Mouse (Mus musculus) cerebellum, adult 18-20 months (tissue): Measurements from ENCODE around the gene Gtse1.

Experiments
- DNase-seq, 2 experiments: peaks; one replicate each; pipeline ENCODE4 v3.0.0; 2021

Gene Gtse1

DNA sequence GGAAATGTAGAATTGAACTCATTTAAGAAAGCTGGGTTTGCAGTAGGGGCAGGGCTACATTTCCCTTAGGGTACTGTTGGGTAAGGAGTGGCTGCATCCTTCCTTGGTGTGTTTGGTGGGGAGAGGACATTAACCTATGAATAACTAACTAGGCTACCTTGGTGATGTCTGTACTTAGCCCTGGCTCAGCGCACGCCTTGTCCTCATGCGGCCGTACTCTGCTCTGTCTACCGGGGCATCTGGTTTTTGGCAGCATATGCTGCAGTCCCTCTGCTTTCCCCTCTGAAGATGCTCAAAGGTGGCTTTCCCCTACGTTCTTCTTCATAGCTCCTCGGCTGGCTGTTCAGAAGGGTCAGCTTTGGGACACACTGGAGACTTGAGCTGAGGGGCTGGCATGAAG, 17.8 kb downstream of the Gtse1 start:
- no peak for DNase-seq

GRCm38 (mm10) chr15:85878848-85879497, 19.4 kb downstream of the Gtse1 start, which contains the start of gene Trmu:
Gene Trmu, plus strand, starts transcription at chr15:85879312.
- DNase-seq, result peak; percentile 92

DNA sequence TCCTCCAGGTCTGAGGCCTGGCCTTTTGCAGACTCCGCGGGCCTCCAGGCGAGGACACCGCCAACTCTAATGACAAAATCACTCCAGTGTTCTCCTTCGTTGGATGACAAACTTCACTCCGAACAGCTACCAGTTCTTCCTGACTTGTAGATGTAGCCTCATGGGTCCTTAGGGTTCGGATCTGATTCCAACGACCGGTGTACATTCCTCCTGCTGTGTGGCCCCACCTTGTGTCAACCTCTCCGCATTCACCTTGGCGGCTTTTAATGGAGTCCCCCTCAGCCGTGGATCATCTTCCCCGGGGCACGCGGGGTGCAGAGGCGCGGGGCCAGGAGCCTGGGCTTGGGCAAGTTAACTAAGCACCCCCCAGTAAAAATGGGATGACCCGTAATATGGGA, 20.0 kb downstream of the Gtse1 start:
- peak in 1 of 2 experiments; percentile 42 for DNase-seq

- no peak for DNase-seq
Observed at GRCm38 (mm10) chr15:85885606-85886005, 26.1 kb downstream of the Gtse1 start.

DNA sequence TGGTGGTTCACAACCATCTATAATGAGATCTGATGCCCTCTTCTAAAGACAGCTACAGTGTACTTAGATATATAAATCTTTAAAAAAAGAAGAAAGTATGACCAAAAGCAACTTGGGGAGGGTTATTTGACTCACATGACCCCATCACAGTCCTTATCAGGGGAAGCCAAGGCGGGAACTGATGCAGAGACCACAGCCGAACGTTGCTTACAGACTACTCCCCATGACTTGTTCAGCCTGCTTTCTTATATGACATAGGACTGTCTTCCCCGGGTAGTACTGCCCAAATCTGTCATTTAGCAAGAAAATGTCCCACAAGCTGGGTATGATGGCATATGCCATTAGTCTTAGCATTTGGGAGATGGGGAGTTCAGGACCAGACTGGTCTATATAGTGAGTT, 29.7 kb downstream of the Gtse1 start:
- DNase-seq, result no peak

DNA sequence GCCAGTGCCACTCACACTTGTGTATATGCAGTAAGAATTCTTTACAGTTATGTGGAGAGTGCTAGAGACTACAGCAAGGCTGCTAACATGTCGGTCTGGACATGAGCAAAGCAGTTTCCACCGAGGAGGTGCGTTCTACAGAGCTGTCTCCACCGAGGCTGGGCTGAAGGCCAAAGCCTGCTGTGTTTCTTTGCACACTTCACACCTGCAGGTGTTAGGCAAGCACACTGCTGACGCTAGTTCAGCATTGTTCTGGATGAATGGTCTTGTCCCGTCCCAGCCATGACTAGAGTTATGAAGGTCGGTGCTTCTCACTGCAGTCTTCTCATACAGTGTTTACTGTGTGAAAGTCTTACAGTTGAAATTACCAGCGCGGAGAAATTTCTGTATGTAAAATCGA, 32.4 kb downstream of the Gtse1 start:
- DNase-seq, result peak; percentile 43

GRCm38 (mm10) chr15:85892498-85893118, 33.1 kb downstream of the Gtse1 start:
- DNase-seq, result no peak

DNA sequence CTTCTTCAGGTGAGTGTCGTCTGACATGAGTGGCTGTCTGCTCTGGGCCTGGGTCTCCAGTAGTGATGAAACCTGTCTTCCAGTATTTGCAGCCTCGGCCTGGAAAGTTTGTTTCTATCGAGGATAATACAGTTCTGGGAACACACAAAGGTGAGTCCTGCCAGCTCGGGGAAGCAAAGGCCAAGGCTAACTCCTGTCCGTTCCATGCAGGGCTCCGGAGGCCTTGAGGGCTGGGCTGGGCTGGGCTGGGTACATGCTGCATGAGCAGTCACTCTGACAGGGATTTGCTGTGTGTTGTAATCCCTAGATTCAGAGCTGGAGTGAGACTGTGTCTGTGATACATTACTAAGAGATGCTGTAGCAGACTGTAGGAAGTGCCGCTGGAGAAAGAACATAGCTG, 34.3 kb downstream of the Gtse1 start:
- DNase-seq, result no peak

GRCm38 (mm10) chr15:85896284-85896683, 36.7 kb downstream of the Gtse1 start:
- peak; percentile 83 to 84 for DNase-seq

DNA sequence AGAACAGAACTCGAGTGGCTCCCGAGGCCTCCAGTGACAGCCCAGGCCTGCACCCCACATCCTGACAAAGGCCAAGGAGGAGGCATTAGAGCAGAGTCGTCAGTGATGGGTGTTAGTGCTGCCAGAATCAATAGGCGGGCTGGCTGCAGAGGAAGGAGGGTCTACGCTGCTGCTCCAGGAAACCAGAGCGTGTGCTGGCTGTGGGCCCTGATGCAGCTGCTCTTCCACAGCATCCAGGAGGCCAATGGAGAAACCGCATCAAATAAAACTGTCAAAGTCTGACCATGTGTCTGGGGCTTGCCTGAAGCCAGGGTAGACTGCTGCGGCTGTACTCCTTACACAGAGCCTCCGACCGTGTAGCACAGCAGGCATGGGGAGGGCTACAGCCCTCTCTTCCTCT, 37.6 kb downstream of the Gtse1 start:
- no peak for DNase-seq

- DNase-seq, result no peak
Observed at GRCm38 (mm10) chr15:85899396-85899795, 39.9 kb downstream of the Gtse1 start.

DNA sequence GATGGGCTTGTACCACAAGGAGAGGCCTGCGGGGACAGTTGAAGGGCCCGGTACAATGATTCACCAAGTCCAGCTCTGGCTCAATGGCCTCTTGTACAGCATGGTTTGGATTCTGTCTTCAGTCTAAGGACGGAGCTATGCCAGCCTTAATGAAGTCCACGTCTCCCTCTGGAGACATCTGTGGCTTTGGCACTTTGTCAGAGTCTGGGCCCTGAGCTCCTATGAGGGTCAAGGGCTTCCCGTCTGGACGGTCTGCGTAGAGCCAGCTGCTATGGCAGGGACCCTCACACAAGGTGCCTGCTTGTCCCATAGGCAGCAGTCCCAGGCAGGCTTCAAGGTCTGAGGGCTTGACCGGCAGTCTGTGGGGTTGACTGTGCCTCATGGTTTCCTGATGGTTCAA, 40.8 kb downstream of the Gtse1 start:
- DNase-seq, result no peak

GRCm38 (mm10) chr15:85900801-85901200, 41.3 kb downstream of the Gtse1 start:
- DNase-seq, result no peak

DNA sequence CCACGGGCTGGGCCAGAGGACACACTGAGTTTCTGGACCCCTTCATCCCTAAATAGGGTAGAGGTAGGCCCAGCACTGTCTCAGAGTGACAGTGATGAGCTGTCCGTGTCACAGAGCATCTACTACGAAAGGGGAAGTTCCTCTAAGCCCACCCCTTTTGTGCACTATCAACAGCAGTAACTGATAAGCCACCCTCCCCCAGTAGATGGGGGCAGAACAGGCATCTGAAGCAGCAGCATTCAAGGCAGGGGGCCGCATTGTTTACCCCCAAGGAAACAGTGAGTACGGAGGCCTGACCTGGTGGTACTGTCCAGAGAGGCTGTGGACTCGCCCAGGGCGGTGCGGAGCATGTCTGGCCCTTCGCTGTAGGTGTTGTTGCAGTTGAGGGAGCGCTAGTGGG, 43.0 kb downstream of the Gtse1 start:
- DNase-seq, result no peak

GRCm38 (mm10) chr15:85903826-85904225, 44.3 kb downstream of the Gtse1 start:
- no peak for DNase-seq

- no peak for DNase-seq
Observed at GRCm38 (mm10) chr15:85908660-85909491, 49.3 kb downstream of the Gtse1 start.

DNA sequence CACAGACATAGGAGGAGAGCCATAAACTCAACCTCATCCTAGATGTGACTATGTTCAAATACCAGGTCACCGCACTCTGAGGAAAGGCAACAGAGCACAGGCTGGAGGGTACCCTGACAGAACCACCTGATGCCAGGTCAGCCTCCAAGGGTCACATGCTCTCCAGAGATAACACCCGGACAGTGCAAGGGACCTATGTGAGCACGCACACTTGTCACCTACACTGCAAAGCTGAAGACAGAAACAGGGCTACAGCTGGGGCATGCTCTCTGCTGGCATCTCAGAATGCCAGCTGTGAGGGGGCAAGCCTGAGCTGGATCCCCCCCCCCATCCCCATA, 49.9 kb downstream of the Gtse1 start:
- DNase-seq, result no peak

DNA sequence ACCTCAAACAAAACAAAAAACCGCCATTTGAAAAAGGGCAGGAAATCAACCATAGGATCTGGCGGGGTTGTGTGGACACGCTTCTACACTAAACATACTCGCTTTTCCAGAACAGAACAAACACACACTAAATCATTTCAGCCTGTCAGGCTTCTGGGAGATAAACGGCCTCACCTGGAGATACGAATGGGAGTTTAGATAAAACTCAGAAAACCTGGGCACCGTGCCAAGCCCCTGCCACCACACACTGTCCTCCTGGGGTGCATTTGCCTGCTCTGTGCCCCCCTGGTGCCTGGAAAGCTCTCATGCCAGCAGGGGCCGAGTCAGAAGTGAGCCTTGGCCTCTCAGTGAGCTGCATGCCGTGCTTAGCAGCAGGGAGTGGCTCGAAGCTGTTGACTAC, 50.4 kb downstream of the Gtse1 start:
- no peak for DNase-seq

DNA sequence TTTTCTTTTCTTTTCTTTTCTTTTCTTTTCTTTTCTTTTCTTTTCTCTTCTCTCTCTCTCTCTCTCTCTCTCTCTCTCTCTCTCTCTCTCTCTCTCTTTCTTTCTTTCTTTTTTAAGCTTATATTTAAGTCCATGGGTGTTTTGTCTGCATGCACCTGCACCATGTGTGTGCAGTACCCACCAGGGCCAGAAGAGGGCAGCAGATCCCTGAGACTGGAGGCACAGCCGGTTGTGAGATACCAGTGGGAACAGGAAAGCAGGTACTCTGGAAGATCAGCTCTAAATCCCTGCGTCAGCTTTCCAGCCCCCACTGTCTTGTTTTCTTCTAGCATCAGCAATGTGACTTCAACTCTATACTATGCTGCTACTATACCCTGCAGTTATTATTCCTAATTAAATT, 54.1 kb downstream of the Gtse1 start:
- DNase-seq, result no peak

- no peak for DNase-seq
Observed at GRCm38 (mm10) chr15:85919191-85919891, 59.8 kb downstream of the Gtse1 start.

- no peak for DNase-seq
Observed at GRCm38 (mm10) chr15:85919892-85920248, 60.3 kb downstream of the Gtse1 start.

DNA sequence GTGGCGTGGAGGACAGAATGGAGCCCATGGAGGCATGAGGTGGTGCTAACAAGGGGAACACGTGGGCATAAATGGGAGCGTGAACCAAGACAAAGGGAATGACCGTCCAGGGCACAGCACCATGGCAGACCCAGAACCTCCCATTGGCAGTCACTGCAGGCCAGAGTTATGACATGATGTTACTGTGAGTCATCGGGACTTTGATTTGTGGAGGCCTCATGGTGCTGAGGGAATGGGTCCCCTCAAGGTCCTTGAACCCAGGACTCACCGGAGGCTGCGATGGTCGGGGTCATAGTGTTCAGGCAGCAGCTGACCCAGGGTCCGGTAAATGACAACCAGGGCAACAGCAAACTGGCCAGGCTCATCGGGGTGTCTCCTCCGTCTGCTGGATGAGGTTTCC, 62.3 kb downstream of the Gtse1 start:
- DNase-seq, result no peak
